Mouse (Mus musculus) spleen, adult 2 months (tissue): Measurements from ENCODE around the gene Grcc10. TPM values are rescaled to one million over a fixed set of nuclear protein-coding genes. Genes with fewer than 3 reads are reported as not detected.

Source experiments
- DNase-seq, 2 experiments: peaks; one replicate each; pipeline versions ENCODE4 v3.0.0 to v3.0.0-alpha.2; 2012 to 2021; ENCODE audit warnings: low spot score in 2 of 2, low read depth in 1 of 2
- H3K27ac ChIP-seq: fragments of 200-500 bp; 2 replicates; pipeline ENCODE4 v1.5.1; 2012; ENCODE audit warnings: low read length, inconsistent platforms; ENCODE audit not compliant: insufficient read depth
- H3K27me3 ChIP-seq: fragments of 200-500 bp; 2 replicates; pipeline ENCODE4 v1.6.1; 2012; ENCODE audit warnings: mild to moderate bottlenecking, moderate library complexity, low read length, inconsistent platforms; ENCODE audit not compliant: control insufficient read depth, insufficient read depth
- H3K36me3 ChIP-seq: fragments of 200-500 bp; 2 replicates; pipeline ENCODE4 v1.6.1; 2012; ENCODE audit warnings: mild to moderate bottlenecking, low read length, inconsistent platforms; ENCODE audit not compliant: control insufficient read depth, insufficient read depth
- H3K4me1 ChIP-seq: fragments of 200-500 bp; 2 replicates; pipeline ENCODE4 v1.6.1; 2011; ENCODE audit warnings: inconsistent platforms; ENCODE audit not compliant: control insufficient read depth, insufficient read depth, insufficient read length
- H3K4me3 ChIP-seq: fragments of 200-500 bp; 2 replicates; pipeline ENCODE4 v1.5.1; 2011; ENCODE audit warnings: mild to moderate bottlenecking, inconsistent platforms; ENCODE audit not compliant: insufficient read depth, insufficient read length; ENCODE audit errors: extremely low read depth
- CTCF ChIP-seq: fragments of 200-500 bp; IDR thresholded peaks from 2 replicates; pipeline ENCODE4 v1.5.1; 2011; ENCODE audit warnings: mild to moderate bottlenecking, inconsistent platforms; ENCODE audit not compliant: insufficient read depth, insufficient read length, insufficient replicate concordance; ENCODE audit errors: extremely low read depth
- POLR2A ChIP-seq: fragments of 200-500 bp; IDR thresholded peaks from 2 replicates; pipeline ENCODE4 v1.6.1; 2011; ENCODE audit warnings: low read depth, low read length, inconsistent platforms
- WGBS: fragments of 180-500 bp; shearing (Covaris S2); methylation state at CpG from one replicate; pipeline ENCODE4 v1.1.7; 2018; 5-methylcytosine and 5-hydroxymethylcytosine counted together
- polyA plus RNA-seq: library from polyadenylated mRNA; depleted of rRNA; stranded (reverse); fragments of >200 nt; gene quantifications from 2 replicates; pipeline ENCODE4 v1.2.3, GENCODE M21; 2012

Gene Grcc10
- polyA plus RNA-seq, 1 experiment, result 209 TPM

DNA sequence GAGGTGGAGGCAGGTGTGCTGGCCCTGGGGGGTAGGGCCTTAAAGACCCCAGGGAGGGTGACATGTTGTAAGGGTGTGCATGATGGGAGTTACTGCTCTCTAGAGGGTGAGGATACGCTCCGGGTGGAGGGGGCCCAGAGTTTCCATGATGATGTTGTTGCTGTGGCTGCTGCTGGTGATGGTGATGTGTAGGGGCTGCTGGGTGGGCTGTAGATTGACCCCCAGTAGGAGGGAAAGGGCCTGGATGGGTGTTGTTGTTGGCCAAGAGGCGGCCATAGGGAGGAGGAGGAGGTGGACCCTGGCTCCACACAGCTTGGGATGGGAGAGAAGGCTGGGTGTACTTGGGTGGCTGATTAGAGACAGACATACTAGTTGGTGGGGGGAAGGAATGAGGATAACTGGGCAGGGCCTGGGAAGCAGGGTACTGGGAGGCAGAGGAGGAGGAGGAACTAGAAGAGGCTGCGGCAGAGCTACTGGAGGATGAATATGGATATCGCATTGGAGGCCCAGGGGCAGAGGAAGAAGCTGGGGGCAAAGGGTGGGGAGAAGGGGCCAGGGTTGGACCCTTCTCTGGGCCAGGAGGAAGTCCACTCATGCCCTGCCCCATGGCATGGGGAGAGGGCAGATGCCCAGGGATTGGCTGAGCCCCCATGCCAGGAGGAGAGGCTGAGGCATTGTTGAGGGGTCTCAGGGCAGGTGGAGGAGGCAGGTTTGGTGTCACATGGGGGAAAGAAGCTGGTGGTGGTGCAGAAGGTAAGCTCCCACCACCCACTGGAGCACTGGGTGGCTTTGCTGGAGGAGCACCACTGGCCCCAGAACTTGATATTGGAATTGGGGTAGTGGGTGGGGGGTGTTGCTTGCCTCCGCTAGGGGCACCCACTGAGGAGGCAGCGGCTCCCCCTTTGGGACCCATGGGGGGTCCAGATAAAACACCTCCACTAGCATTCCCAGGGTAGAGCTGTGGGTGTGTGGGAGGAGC is 5.8 kb upstream of the Grcc10 start:
- no peak overlapping the region for H3K27ac ChIP-seq
- WGBS, result 94% methylated on average over 7 of the region's 7 CpGs
- no peaks in the 10 kb centered on the region for H3K27me3 ChIP-seq
- H3K4me3 ChIP-seq, result no peak overlapping the region
- peaks cover 16% of the 10 kb centered on the region; the same call in 1 of the 2 replicates for H3K4me1 ChIP-seq
- no peak for DNase-seq
- H3K36me3 ChIP-seq, result peaks cover 8% of the 10 kb centered on the region
- TF ChIP-seq CTCF, result no peak
- no peak for TF ChIP-seq POLR2A

DNA sequence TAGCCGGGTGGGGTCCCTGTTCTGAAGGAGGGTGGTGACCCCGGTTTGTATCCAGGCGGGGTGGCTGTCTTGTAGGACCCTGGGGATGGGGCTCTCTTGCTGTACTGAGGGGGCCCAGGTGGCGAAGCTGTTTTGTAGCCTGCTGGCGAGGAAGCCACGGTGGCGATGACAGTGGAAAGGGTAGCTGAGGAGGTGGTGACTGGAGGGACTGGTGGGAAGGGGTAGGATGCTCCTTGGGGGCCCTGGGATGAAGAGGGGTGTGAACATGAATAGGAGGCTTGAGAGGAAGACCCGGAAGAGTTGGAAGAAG is 5.1 kb upstream of the Grcc10 start:
- no peak for DNase-seq
- H3K27ac ChIP-seq, result peak overlapping the region; percentile 80
- peak overlapping the region; percentile 74; the same call in 1 of the 2 replicates for H3K4me3 ChIP-seq
- 21% methylated on average over 8 of the region's 8 CpGs for WGBS
- no peak for TF ChIP-seq POLR2A
- no peak for TF ChIP-seq CTCF
- peaks cover 8% of the 10 kb centered on the region for H3K36me3 ChIP-seq
- no peaks in the 10 kb centered on the region for H3K27me3 ChIP-seq
- H3K4me1 ChIP-seq, result peaks cover 20% of the 10 kb centered on the region; the same call in 1 of the 2 replicates

DNA sequence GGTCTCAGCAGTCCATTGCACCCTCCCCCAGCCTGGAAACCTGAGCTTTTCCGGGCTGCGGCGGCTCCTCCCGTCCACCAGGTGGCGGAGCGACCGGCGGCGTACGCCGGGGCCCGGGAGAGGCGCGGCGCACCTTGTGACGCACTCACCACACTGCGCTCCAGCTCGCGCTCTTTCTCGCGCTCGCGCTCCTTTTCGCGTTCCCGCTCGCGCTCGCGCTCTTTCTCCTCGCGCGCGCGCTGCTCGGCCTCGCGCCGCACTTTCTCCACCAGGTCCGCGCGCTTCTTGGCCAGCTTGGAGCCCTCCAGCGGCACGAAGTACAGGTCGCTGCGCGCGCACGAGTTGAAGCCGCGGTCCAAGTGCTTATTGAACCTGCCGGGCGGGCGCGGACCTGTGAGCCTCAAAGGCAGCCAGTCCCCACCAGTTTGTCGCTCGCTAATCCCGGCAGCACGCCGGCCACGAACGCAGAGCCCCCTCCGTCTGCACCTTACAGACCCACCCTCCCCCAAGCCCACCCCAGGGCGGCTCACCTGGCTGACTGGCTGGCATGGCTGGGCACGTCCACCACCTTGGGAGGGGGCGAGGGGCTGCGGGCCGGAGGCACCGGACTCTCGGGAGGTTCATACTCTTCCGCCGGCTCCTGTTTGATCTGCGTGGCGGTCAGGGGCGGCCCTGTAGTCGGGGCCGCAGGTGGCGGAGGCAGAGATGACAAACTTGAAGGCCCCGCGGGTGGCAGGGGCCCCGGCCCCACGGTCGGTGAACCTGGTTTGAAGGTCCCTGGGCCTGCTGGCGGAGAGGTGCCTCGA is 4.5 kb upstream of the Grcc10 start:
- Histone ChIP-seq H3K27ac (peak overlapping the region; percentile 80), H3K27me3 (no peaks in the 10 kb centered on the region), H3K36me3 (peaks cover 8% of the 10 kb centered on the region), H3K4me3 (peak overlapping the region; percentile 74), H3K4me1 (peaks cover 20% of the 10 kb centered on the region; the same call in 1 of the 2 replicates)
- DNase-seq, result peak; percentile 90 to 92
- TF ChIP-seq POLR2A, result peak; percentile 50
- peak; percentile 88 for TF ChIP-seq CTCF
- WGBS, result 2% methylated on average over 85 of the region's 85 CpGs

DNA sequence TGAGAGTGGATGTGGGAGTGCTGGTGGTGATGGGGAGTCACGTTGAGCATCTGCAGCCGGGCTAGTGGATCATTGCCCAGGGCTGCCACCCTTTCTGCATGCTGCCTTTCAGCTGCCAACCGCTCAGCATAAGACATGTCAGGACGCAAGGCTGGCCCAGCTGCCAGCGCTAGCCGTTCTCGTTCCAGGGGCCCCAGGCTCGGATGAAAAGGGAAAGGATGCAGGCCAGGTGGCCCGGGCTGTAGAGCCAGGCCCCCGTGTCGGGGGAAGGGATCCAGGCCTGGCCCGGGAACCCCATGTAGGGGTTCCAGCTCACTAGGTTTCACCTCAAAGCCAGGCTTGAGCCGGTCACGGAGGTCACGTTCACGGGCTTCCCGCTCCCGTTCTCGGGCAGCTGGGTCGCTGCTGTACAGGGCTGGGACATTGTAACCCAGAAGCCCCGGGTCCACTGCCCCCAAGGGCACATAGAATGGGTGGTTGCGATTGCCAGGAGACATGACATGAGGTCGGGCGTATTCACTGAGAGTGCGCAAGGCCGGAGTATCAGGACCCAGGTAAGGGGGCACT is 3.7 kb upstream of the Grcc10 start:
- Histone ChIP-seq H3K4me1 (peaks cover 24% of the 10 kb centered on the region), H3K4me3 (peak overlapping the region; percentile 18; the same call in 1 of the 2 replicates), H3K27ac (peak overlapping the region; percentile 67), H3K36me3 (peaks cover 8% of the 10 kb centered on the region), H3K27me3 (no peaks in the 10 kb centered on the region)
- TF ChIP-seq CTCF (no peak), POLR2A (no peak)
- DNase-seq, result no peak
- WGBS, result 76% methylated on average over 26 of the region's 26 CpGs

DNA sequence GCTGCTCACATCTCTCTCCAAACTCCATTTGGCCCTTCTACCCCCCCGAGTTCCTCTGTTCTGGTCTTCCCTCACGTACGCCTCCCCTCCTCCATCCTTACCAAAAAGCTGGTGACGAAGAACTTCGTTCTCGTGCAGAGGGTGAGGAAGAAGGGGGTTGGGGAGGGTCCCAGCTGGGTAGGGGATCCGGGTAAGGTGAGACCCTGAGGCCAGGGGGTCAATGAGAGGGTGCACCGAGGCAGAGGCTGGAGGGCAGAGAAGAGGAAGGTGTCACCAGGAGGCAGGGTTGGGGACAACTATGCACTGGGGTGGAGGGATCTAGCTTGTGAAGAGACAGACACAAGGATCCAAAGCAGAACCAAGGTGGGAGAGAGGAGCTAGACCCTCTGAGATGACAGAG is 2.5 kb upstream of the Grcc10 start:
- Histone ChIP-seq H3K4me3 (no peak overlapping the region), H3K4me1 (peaks cover 35% of the 10 kb centered on the region), H3K36me3 (peaks cover 6% of the 10 kb centered on the region; the same call in 1 of the 2 replicates), H3K27ac (no peak overlapping the region), H3K27me3 (no peaks in the 10 kb centered on the region)
- DNase-seq, result no peak
- TF ChIP-seq CTCF (no peak), POLR2A (no peak)
- WGBS, result 93% methylated on average over 8 of the region's 8 CpGs

DNA sequence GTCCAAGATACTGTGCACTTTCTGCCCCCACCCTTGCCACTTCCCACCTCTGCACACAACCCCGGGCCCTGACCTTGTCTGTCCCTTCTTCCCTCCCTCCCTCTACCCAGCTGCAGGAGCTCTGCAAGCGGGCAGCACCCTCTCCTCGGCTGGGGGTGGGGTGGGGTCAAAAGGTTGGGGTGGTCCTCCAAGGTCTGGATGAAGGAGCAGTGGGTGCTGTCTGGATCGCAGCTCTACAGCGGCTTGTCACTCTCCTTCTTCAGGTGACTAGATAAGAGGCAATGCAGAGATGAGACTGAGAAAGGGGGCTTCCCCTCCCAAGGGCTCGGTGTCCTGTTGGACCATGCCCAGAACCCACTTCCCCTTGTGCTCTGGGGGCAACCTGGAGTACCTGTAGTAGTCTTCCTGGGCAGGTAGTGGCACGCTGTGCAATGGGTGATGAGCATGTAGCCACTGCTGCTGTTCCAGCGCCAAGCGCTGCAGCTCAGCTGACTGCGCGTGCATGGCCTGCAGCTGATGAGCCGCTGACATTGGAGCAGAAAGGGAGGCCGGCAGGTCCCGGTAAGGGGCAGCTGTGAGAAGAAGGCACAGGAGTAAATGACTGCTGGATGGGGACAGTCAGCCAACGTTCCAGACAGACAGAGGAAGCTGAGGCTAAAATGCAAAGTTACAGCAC is 1.8 kb upstream of the Grcc10 start:
- Histone ChIP-seq H3K4me1 (peaks cover 41% of the 10 kb centered on the region), H3K4me3 (no peak overlapping the region), H3K27me3 (no peaks in the 10 kb centered on the region), H3K36me3 (peaks cover 6% of the 10 kb centered on the region; the same call in 1 of the 2 replicates), H3K27ac (no peak overlapping the region)
- DNase-seq, result no peak
- WGBS, result 86% methylated on average over 15 of the region's 15 CpGs
- TF ChIP-seq POLR2A (no peak), CTCF (no peak)
